Mouse (Mus musculus) stomach, embryonic 14.5 days (tissue): ENCODE data around the gene Btg4. TPM values are rescaled to one million over a fixed set of nuclear protein-coding genes. Genes with fewer than 3 reads are reported as not detected.
"Not testable (repeated sequence)": the region's sequence is repeated elsewhere in the genome, so short reads cannot be mapped to it uniquely, and the experiment has no call there.

Source experiments
- ATAC-seq: fragments of 200-750 bp; cut with Nextera tagmentation; 2 replicates; pipeline ENCODE4 v1.8.0; 2017; ENCODE audit warnings: low read depth, moderate TSS enrichment; ENCODE audit not compliant: insufficient number of reproducible peaks, insufficient read depth, low FRiP score
- H3K27ac ChIP-seq: fragments of 300-500 bp; sonication (generic); 2 replicates; pipeline ENCODE4 v1.5.1; 2014; ENCODE audit warnings: mild to moderate bottlenecking, low read length, moderate library complexity, mixed read lengths
- H3K27me3 ChIP-seq: fragments of 300-500 bp; sonication (generic); 2 replicates; pipeline ENCODE4 v1.6.1; 2014; ENCODE audit warnings: low read length, control low read depth, mixed read lengths; ENCODE audit not compliant: control insufficient read depth, insufficient read depth
- H3K36me3 ChIP-seq: fragments of 300-500 bp; sonication (generic); 2 replicates; pipeline ENCODE4 v1.6.1; 2014; ENCODE audit warnings: mild to moderate bottlenecking, control low read depth, low read length, moderate library complexity, mixed read lengths; ENCODE audit not compliant: control insufficient read depth, insufficient read depth
- H3K4me1 ChIP-seq: fragments of 300-500 bp; sonication (generic); 2 replicates; pipeline ENCODE4 v1.6.1; 2014; ENCODE audit warnings: low read length, control low read depth, mixed read lengths; ENCODE audit not compliant: control insufficient read depth, insufficient read depth
- H3K4me2 ChIP-seq: fragments of 300-500 bp; sonication (generic); replicated peaks from 2 replicates; pipeline ENCODE4 v1.6.1; 2014; ENCODE audit warnings: low read depth, low read length, control low read depth
- H3K4me3 ChIP-seq: fragments of 300-500 bp; sonication (generic); 2 replicates; pipeline ENCODE4 v1.5.1; 2014; ENCODE audit warnings: low read depth, low read length, control low read depth
- H3K9ac ChIP-seq: fragments of 300-500 bp; sonication (generic); replicated peaks from 2 replicates; pipeline ENCODE4 v1.6.1; 2014; ENCODE audit warnings: low read depth, mild to moderate bottlenecking, control low read depth, low read length, moderate library complexity, mixed read lengths
- H3K9me3 ChIP-seq: fragments of 300-500 bp; sonication (generic); 2 replicates; pipeline ENCODE4 v1.6.1; 2016; ENCODE audit warnings: low read depth, low read length, control low read depth; ENCODE audit not compliant: control insufficient read depth
- WGBS: fragments of 180-500 bp; shearing (Covaris S2); extraction: QIAGEN DNeasy Blood & Tissue Kit; methylation state at CpG from one replicate; pipeline ENCODE4 v1.1.7; 2014; 5-methylcytosine and 5-hydroxymethylcytosine counted together
- polyA plus RNA-seq: library from polyadenylated mRNA; unstranded; fragments of >200 nt; fragmentation: Nextera tagmentation; extraction: Ambion mirVana; gene quantifications from 2 replicates; pipeline ENCODE4 v1.2.1, GENCODE M21; 2014

Gene Btg4
- polyA plus RNA-seq, 1 experiment from 2014 or later = not detected

DNA sequence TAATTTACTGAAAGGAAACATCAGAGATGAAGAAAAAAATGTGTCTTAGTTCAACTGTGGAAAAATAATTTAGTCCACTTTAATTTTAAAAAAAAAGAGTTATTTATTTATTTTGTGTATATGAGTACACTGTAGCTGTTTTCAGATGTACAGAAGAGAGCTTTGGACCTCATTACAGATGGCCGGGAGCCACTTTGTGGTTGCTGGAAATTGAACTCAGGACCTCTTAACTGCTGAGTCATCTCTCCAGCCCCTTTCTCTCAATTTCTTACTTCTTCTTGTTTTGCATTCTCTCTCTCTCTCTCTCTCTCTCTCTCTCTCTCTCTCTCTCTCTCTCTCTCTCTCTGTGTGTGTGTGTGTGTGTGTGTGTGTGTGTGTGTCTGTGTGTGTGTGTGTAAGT, 78.7 kb downstream of the Btg4 start:
- H3K9ac ChIP-seq, H3K27ac ChIP-seq, H3K36me3 ChIP-seq, H3K4me1 ChIP-seq, H3K4me2 ChIP-seq, ATAC-seq, H3K27me3 ChIP-seq, H3K9me3 ChIP-seq, H3K4me3 ChIP-seq: not testable (repeated sequence)
- WGBS = 77% methylated on average over 1 of the region's 1 CpGs

DNA sequence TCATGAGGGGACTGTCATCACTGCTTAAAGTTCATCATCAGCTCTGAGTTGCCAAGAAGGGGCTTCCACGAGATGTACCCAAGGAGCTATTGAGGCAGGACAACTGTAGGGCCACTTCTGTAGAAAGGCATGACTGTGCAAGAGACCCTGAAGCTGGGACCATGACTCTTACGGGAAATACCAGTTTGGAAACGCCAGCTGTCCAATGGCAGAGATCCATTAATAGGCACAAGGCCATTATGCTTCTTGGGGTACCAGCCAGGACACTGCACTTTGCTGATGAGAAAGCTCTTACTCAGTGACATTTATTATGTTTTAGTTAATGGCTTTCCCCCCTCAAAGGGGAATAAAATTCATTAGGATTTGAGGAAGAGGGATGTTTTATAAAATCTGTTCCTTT, 80.0 kb downstream of the Btg4 start:
- no peaks in the 10 kb centered on the region for H3K4me1 ChIP-seq
- H3K27me3 ChIP-seq = no peaks in the 10 kb centered on the region
- H3K9me3 ChIP-seq = no peaks in the 10 kb centered on the region
- no peak overlapping the region for H3K27ac ChIP-seq
- no peak overlapping the region for H3K4me3 ChIP-seq
- no peak overlapping the region for H3K4me2 ChIP-seq
- H3K36me3 ChIP-seq = no peaks in the 10 kb centered on the region
- ATAC-seq = no peak
- no peak overlapping the region for H3K9ac ChIP-seq
- 85% methylated on average over 3 of the region's 3 CpGs for WGBS

DNA sequence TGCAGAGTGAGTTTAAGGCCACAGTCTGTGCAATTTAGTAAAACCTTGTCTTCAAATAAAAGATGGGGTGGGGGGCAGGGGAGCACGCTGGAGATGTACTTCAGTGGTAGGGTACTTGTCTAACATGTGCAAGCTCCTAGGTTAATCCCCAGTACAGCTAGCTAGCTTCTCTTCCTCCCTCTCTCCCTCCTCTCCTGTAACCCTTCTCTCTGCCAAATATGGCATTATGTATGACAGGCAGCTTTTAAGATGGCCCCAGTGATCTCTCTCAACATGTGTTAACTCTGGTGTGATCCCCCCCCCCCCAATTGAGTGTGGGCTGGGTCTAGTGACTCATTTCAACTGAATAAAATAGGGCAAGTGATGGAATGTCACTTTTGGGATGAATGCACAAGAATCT, 82.7 kb downstream of the Btg4 start:
- ATAC-seq = no peak
- Histone ChIP-seq H3K9me3 (no peaks in the 10 kb centered on the region), H3K4me3 (no peak overlapping the region), H3K4me2 (no peak overlapping the region), H3K27me3 (no peaks in the 10 kb centered on the region), H3K9ac (no peak overlapping the region), H3K4me1 (peaks cover 3% of the 10 kb centered on the region; the same call in 1 of the 2 replicates), H3K36me3 (no peaks in the 10 kb centered on the region), H3K27ac (no peak overlapping the region)
- WGBS = 75% methylated on average over 1 of the region's 1 CpGs

DNA sequence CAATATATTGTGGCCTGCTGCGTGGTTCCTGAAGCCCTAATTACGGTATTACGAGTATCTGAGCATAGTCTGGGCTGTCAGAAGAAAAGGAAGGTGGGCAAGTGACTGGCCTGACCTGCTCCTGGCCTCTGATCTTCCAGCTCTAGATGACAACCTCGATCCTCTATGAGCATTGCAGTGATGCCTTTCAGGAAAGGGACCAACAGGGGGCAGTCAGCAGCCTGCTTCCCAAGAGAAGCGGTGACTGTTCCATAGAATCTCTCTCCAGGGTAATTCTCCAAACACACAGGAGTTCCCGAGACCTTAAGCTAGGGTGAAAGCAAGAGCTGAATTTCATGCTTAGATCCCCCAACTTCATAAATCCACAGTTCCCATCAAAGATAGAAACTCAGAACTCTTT, 83.5 kb downstream of the Btg4 start:
- no peak overlapping the region for H3K9ac ChIP-seq
- H3K27me3 ChIP-seq = no peaks in the 10 kb centered on the region
- ATAC-seq = no peak
- H3K4me2 ChIP-seq = no peak overlapping the region
- no peaks in the 10 kb centered on the region for H3K9me3 ChIP-seq
- no peak overlapping the region for H3K4me3 ChIP-seq
- H3K36me3 ChIP-seq = no peaks in the 10 kb centered on the region
- peaks cover 3% of the 10 kb centered on the region; the same call in 1 of the 2 replicates for H3K4me1 ChIP-seq
- WGBS = 71% methylated on average over 6 of the region's 6 CpGs
- H3K27ac ChIP-seq = no peak overlapping the region

DNA sequence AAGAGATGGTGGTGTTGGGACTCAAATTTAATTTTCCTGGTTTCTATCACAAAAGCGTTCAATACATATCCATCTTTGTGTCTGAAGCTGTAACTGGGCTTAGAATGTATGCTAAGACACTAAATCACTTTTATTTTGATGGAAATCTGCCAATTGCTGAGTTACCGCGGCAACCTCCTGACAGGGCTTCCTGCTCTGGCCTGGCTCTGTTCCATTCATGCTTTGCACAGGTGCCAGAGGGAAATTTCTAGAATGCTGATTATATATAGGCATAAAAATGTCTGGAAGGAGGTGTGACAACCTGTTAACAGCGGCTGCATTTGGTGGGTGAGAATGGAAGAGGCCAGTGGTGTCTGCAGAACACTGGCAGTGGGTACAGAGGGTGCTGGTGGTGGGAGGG, 85.8 kb downstream of the Btg4 start:
- no peak overlapping the region for H3K4me2 ChIP-seq
- WGBS = 73% methylated on average over 4 of the region's 4 CpGs
- H3K9ac ChIP-seq = no peak overlapping the region
- no peaks in the 10 kb centered on the region for H3K36me3 ChIP-seq
- H3K9me3 ChIP-seq = no peaks in the 10 kb centered on the region
- H3K27ac ChIP-seq = no peak overlapping the region
- no peak overlapping the region for H3K4me3 ChIP-seq
- ATAC-seq = no peak
- peaks cover 3% of the 10 kb centered on the region; the same call in 1 of the 2 replicates for H3K4me1 ChIP-seq
- H3K27me3 ChIP-seq = no peaks in the 10 kb centered on the region

DNA sequence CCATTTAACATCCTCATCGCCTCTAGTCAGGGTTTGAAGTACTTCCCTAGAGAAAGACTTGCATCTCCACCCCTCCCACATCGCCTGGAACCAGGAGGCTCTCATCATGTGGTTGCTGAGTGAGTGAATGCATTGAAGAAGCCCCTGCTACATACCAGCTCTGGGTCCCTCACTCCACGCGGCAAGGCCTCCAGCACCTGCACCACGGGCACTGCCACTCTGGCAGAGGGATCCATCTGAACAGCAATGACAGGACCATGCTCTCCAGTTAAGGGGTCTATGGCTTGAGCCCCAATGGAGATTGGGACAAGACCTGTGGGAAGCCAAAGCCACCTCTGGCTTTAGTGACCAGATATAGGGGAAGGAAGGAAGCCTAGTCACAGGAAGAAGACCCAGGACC, 86.6 kb downstream of the Btg4 start:
- no peak for ATAC-seq
- H3K27ac ChIP-seq = no peak overlapping the region
- no peak overlapping the region for H3K4me2 ChIP-seq
- 82% methylated on average over 5 of the region's 5 CpGs for WGBS
- peaks cover 3% of the 10 kb centered on the region; the same call in 1 of the 2 replicates for H3K4me1 ChIP-seq
- no peaks in the 10 kb centered on the region for H3K36me3 ChIP-seq
- no peak overlapping the region for H3K9ac ChIP-seq
- no peak overlapping the region for H3K4me3 ChIP-seq
- H3K9me3 ChIP-seq = no peaks in the 10 kb centered on the region
- H3K27me3 ChIP-seq = no peaks in the 10 kb centered on the region

DNA sequence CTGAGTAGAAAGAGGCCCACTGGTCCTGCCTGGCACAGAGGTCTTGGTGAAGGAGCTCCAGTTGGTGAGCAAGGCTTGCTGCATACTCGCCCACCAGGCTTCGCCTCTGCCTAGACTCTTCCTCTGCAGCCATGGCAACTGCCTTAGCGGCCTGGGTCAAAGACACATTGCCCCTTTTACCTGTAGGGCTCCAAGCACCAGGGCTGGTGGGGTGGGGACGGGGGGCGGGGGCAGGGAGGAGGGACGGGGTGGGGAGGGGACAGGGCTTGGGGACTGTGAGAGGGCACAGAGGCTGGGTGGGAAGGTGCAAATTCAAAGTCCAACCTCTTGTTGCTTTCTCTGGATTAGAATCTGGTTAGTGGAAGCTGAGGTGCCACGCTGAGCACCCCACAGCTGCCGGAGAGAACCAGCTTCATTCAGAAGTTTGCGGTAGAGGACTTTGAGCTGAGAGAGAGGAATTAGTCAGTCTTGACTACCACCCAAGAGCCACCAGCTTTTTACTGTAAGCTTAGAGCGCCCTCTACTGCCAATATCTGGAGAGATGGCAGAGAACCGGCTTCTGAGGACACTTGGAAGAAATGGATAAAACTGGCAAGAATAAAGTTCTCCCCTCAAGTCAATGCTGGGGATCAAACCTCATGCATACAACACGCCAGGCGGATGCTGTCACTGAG, 91.5 kb downstream of the Btg4 start:
- no peak overlapping the region; the same call in 1 of the 2 replicates for H3K9ac ChIP-seq
- WGBS = 17% methylated on average over 13 of the region's 13 CpGs
- H3K36me3 ChIP-seq = no peaks in the 10 kb centered on the region
- ATAC-seq = peak; percentile 75; the same call in 1 of the 2 replicates
- H3K4me1 ChIP-seq = no peaks in the 10 kb centered on the region
- H3K4me3 ChIP-seq = no peak overlapping the region
- no peak overlapping the region for H3K27ac ChIP-seq
- H3K4me2 ChIP-seq = no peak overlapping the region; the same call in 1 of the 2 replicates
- H3K27me3 ChIP-seq = no peaks in the 10 kb centered on the region
- no peaks in the 10 kb centered on the region for H3K9me3 ChIP-seq

DNA sequence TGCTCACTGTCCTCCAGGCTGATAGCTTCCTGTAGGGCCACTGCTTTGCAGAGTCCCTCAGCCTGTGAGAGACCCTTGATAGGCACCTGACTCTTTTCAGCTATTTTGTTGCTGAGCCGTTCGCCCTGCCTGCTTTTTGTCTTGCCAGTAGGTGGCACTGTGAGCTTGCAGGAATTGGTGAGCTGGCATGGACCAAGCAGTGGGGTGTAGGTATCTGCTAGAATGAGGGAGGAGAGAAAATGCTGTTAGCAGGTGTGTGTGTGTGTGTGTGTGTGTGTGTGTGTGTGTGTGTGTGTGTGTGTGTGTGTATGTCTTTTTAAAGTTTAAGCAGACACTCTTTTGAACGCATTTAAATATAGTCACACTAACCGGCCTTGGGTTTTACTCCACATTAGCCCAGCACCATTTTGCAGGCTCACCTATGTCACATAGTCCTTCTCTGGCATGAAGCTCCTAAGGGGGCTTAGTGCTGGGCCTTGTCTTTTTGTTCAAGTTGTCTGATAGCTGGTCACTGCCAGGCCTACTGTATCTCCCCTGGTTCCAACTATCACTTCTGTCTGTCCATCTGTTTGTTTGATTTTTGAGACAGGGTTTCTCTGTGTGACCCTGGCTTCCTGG, 101.2 kb downstream of the Btg4 start:
- H3K27ac ChIP-seq = no peak overlapping the region

More for the DNA sequence above, 101.2 kb downstream of the Btg4 start:
- ATAC-seq = peak; percentile 53; the same call in 1 of the 2 replicates
- no peak overlapping the region for H3K4me3 ChIP-seq
- H3K36me3 ChIP-seq = no peaks in the 10 kb centered on the region
- no peaks in the 10 kb centered on the region for H3K9me3 ChIP-seq
- no peaks in the 10 kb centered on the region for H3K27me3 ChIP-seq
- 16% methylated on average over 4 of the region's 4 CpGs for WGBS
- H3K4me1 ChIP-seq = no peaks in the 10 kb centered on the region
- no peak overlapping the region for H3K9ac ChIP-seq
- H3K4me2 ChIP-seq = no peak overlapping the region
